Mouse (Mus musculus): Measurements from ENCODE around the gene Tmod3. TPM values are rescaled to one million over a fixed set of nuclear protein-coding genes. Genes with fewer than 3 reads are reported as not detected.

The Tmod3 gene
- polyA plus RNA-seq, 1 experiment from 2014 or later, result 117 TPM

GRCm38 (mm10) chr9:75589850-75590790, 30.7 kb upstream of the Tmod3 start:
- H3K9ac ChIP-seq (replicated peaks; ENCODE audit: low read depth, low read length), result no peak overlapping the region
- no peak overlapping the region for H3K27ac ChIP-seq (ENCODE audit: low read length)
- no peak overlapping the region for H3K4me3 ChIP-seq (ENCODE audit: low read depth, low read length)
- H3K4me1 ChIP-seq (ENCODE audit: control insufficient read depth, insufficient read depth, low read length), result no peaks in the 10 kb centered on the region
- WGBS, result 82% methylated on average over 15 of the region's 15 CpGs
- no peaks in the 10 kb centered on the region for H3K9me3 ChIP-seq (ENCODE audit: control insufficient read depth, low read depth, low read length)
- ATAC-seq (ENCODE audit: insufficient number of reproducible peaks, insufficient read depth, low FRiP score, low read depth), result no peak
- no peak overlapping the region for H3K4me2 ChIP-seq (replicated peaks; ENCODE audit: low read depth, low read length)
- no peaks in the 10 kb centered on the region for H3K27me3 ChIP-seq (ENCODE audit: control insufficient read depth, insufficient read depth, low read length)
- H3K36me3 ChIP-seq (ENCODE audit: control insufficient read depth, insufficient read depth, low read length), result no peaks in the 10 kb centered on the region

- 53% methylated on average over 7 of the region's 7 CpGs for whole genome bisulfite sequencing
Observed at GRCm38 (mm10) chr9:75581694-75582350, 22.4 kb upstream of the Tmod3 start.

GRCm38 (mm10) chr9:75579321-75579720, 19.9 kb upstream of the Tmod3 start:
- no peaks in the 10 kb centered on the region for H3K36me3 ChIP-seq (ENCODE audit: control insufficient read depth, insufficient read depth, low read length)
- no peak for ATAC-seq (ENCODE audit: insufficient number of reproducible peaks, insufficient read depth, low FRiP score, low read depth)
- H3K4me3 ChIP-seq (ENCODE audit: low read depth, low read length), result no peak overlapping the region
- no peak overlapping the region for H3K4me2 ChIP-seq (replicated peaks; ENCODE audit: low read depth, low read length)
- H3K4me1 ChIP-seq (ENCODE audit: control insufficient read depth, insufficient read depth, low read length), result no peaks in the 10 kb centered on the region
- H3K27me3 ChIP-seq (ENCODE audit: control insufficient read depth, insufficient read depth, low read length), result no peaks in the 10 kb centered on the region
- WGBS, result 82% methylated on average over 6 of the region's 6 CpGs
- H3K27ac ChIP-seq (ENCODE audit: low read length), result no peak overlapping the region
- H3K9ac ChIP-seq (replicated peaks; ENCODE audit: low read depth, low read length), result no peak overlapping the region
- no peaks in the 10 kb centered on the region for H3K9me3 ChIP-seq (ENCODE audit: control insufficient read depth, low read depth, low read length)

More at GRCm38 (mm10) chr9:75581694-75582350, 22.4 kb upstream of the Tmod3 start:
- Histone ChIP-seq H3K27ac (ENCODE audit: low read length) (no peak overlapping the region), H3K4me1 (ENCODE audit: control insufficient read depth, insufficient read depth, low read length) (no peaks in the 10 kb centered on the region), H3K4me3 (ENCODE audit: low read depth, low read length) (no peak overlapping the region), H3K27me3 (ENCODE audit: control insufficient read depth, insufficient read depth, low read length) (no peaks in the 10 kb centered on the region), H3K9me3 (ENCODE audit: control insufficient read depth, low read depth, low read length) (no peaks in the 10 kb centered on the region), H3K36me3 (ENCODE audit: control insufficient read depth, insufficient read depth, low read length) (no peaks in the 10 kb centered on the region), H3K9ac (replicated peaks; ENCODE audit: low read depth, low read length) (no peak overlapping the region), H3K4me2 (replicated peaks; ENCODE audit: low read depth, low read length) (no peak overlapping the region)
- no peak for ATAC-seq (ENCODE audit: insufficient number of reproducible peaks, insufficient read depth, low FRiP score, low read depth)

GRCm38 (mm10) chr9:75571036-75571942, 11.8 kb upstream of the Tmod3 start:
- H3K4me3 ChIP-seq (ENCODE audit: low read depth, low read length), result no peak overlapping the region
- no peaks in the 10 kb centered on the region for H3K9me3 ChIP-seq (ENCODE audit: control insufficient read depth, low read depth, low read length)
- ATAC-seq (ENCODE audit: insufficient number of reproducible peaks, insufficient read depth, low FRiP score, low read depth), result no peak
- 82% methylated on average over 5 of the region's 5 CpGs for WGBS
- no peak overlapping the region for H3K27ac ChIP-seq (ENCODE audit: low read length)
- H3K4me1 ChIP-seq (ENCODE audit: control insufficient read depth, insufficient read depth, low read length), result no peaks in the 10 kb centered on the region
- H3K4me2 ChIP-seq (replicated peaks; ENCODE audit: low read depth, low read length), result no peak overlapping the region
- H3K27me3 ChIP-seq (ENCODE audit: control insufficient read depth, insufficient read depth, low read length), result no peaks in the 10 kb centered on the region
- H3K9ac ChIP-seq (replicated peaks; ENCODE audit: low read depth, low read length), result no peak overlapping the region
- H3K36me3 ChIP-seq (ENCODE audit: control insufficient read depth, insufficient read depth, low read length), result no peaks in the 10 kb centered on the region

- WGBS, result 93% methylated on average over 6 of the region's 6 CpGs
- no peaks in the 10 kb centered on the region for H3K9me3 ChIP-seq (ENCODE audit: control insufficient read depth, low read depth, low read length)
- no peak for ATAC-seq (ENCODE audit: insufficient number of reproducible peaks, insufficient read depth, low FRiP score, low read depth)
- no peaks in the 10 kb centered on the region for H3K27me3 ChIP-seq (ENCODE audit: control insufficient read depth, insufficient read depth, low read length)
- no peaks in the 10 kb centered on the region for H3K36me3 ChIP-seq (ENCODE audit: control insufficient read depth, insufficient read depth, low read length)
- no peak overlapping the region for H3K4me3 ChIP-seq (ENCODE audit: low read depth, low read length)
- no peaks in the 10 kb centered on the region for H3K4me1 ChIP-seq (ENCODE audit: control insufficient read depth, insufficient read depth, low read length)
- no peak overlapping the region for H3K9ac ChIP-seq (replicated peaks; ENCODE audit: low read depth, low read length)
- no peak overlapping the region for H3K27ac ChIP-seq (ENCODE audit: low read length)
- H3K4me2 ChIP-seq (replicated peaks; ENCODE audit: low read depth, low read length), result no peak overlapping the region
Observed at GRCm38 (mm10) chr9:75568399-75568798, 8.9 kb upstream of the Tmod3 start.

- Histone ChIP-seq H3K9me3 (ENCODE audit: control insufficient read depth, low read depth, low read length) (no peaks in the 10 kb centered on the region), H3K4me2 (replicated peaks; ENCODE audit: low read depth, low read length) (no peak overlapping the region), H3K27me3 (ENCODE audit: control insufficient read depth, insufficient read depth, low read length) (no peaks in the 10 kb centered on the region), H3K4me3 (ENCODE audit: low read depth, low read length) (no peak overlapping the region), H3K36me3 (ENCODE audit: control insufficient read depth, insufficient read depth, low read length) (no peaks in the 10 kb centered on the region), H3K27ac (ENCODE audit: low read length) (no peak overlapping the region), H3K4me1 (ENCODE audit: control insufficient read depth, insufficient read depth, low read length) (no peaks in the 10 kb centered on the region), H3K9ac (replicated peaks; ENCODE audit: low read depth, low read length) (no peak overlapping the region)
- no peak for ATAC-seq (ENCODE audit: insufficient number of reproducible peaks, insufficient read depth, low FRiP score, low read depth)
- 84% methylated on average over 6 of the region's 6 CpGs for WGBS
Observed at GRCm38 (mm10) chr9:75564892-75565291, 5.4 kb upstream of the Tmod3 start.

- Histone ChIP-seq H3K4me1 (ENCODE audit: control insufficient read depth, insufficient read depth, low read length) (no peaks in the 10 kb centered on the region), H3K36me3 (ENCODE audit: control insufficient read depth, insufficient read depth, low read length) (no peaks in the 10 kb centered on the region), H3K4me2 (replicated peaks; ENCODE audit: low read depth, low read length) (no peak overlapping the region), H3K27ac (ENCODE audit: low read length) (no peak overlapping the region), H3K4me3 (ENCODE audit: low read depth, low read length) (no peak overlapping the region), H3K27me3 (ENCODE audit: control insufficient read depth, insufficient read depth, low read length) (no peaks in the 10 kb centered on the region), H3K9ac (replicated peaks; ENCODE audit: low read depth, low read length) (no peak overlapping the region), H3K9me3 (ENCODE audit: control insufficient read depth, low read depth, low read length) (no peaks in the 10 kb centered on the region)
- ATAC-seq (ENCODE audit: insufficient number of reproducible peaks, insufficient read depth, low FRiP score, low read depth), result no peak
- WGBS, result 66% methylated on average over 6 of the region's 6 CpGs
Observed at GRCm38 (mm10) chr9:75563622-75564021, 4.2 kb upstream of the Tmod3 start.

GRCm38 (mm10) chr9:75563176-75563575, 3.7 kb upstream of the Tmod3 start:
- no peaks in the 10 kb centered on the region for H3K4me1 ChIP-seq (ENCODE audit: control insufficient read depth, insufficient read depth, low read length)
- no peak overlapping the region for H3K9ac ChIP-seq (replicated peaks; ENCODE audit: low read depth, low read length)
- WGBS, result 67% methylated on average over 2 of the region's 2 CpGs
- no peak overlapping the region for H3K4me2 ChIP-seq (replicated peaks; ENCODE audit: low read depth, low read length)
- H3K27ac ChIP-seq (ENCODE audit: low read length), result no peak overlapping the region
- H3K27me3 ChIP-seq (ENCODE audit: control insufficient read depth, insufficient read depth, low read length), result no peaks in the 10 kb centered on the region
- H3K9me3 ChIP-seq (ENCODE audit: control insufficient read depth, low read depth, low read length), result no peaks in the 10 kb centered on the region
- no peak for ATAC-seq (ENCODE audit: insufficient number of reproducible peaks, insufficient read depth, low FRiP score, low read depth)
- H3K36me3 ChIP-seq (ENCODE audit: control insufficient read depth, insufficient read depth, low read length), result no peaks in the 10 kb centered on the region
- H3K4me3 ChIP-seq (ENCODE audit: low read depth, low read length), result no peak overlapping the region
